Mouse (Mus musculus) lung, postnatal 36 days (tissue): ENCODE data around the gene Zdhhc14.
A peak's percentile ranks its signal among the peaks of the same experiment; 100 is the strongest.

Experiments
- DNase-seq: peaks from one replicate; pipeline ENCODE4 v3.0.0; 2022; ENCODE audit warnings: mixed read lengths

The Zdhhc14 gene

GRCm38 (mm10) chr17:5506553-5506952 is 14.2 kb downstream of the Zdhhc14 start:
- DNase-seq: peak; percentile 26

GRCm38 (mm10) chr17:5506988-5507387 is 14.6 kb downstream of the Zdhhc14 start:
- no peak for DNase-seq

GRCm38 (mm10) chr17:5508030-5508429 is 15.7 kb downstream of the Zdhhc14 start:
- no peak for DNase-seq

GRCm38 (mm10) chr17:5510564-5510963 is 18.2 kb downstream of the Zdhhc14 start:
- no peak for DNase-seq

GRCm38 (mm10) chr17:5511724-5512123 is 19.4 kb downstream of the Zdhhc14 start:
- no peak for DNase-seq

- no peak for DNase-seq
These were observed 27.1 kb downstream of the Zdhhc14 start for GRCm38 (mm10) chr17:5519466-5519865.

- DNase-seq: no peak
These were observed 27.7 kb downstream of the Zdhhc14 start for GRCm38 (mm10) chr17:5519910-5520592.

GRCm38 (mm10) chr17:5521532-5521931 is 29.2 kb downstream of the Zdhhc14 start:
- DNase-seq: no peak

- no peak for DNase-seq
These were observed 37.2 kb downstream of the Zdhhc14 start for GRCm38 (mm10) chr17:5529552-5529951.

- DNase-seq: no peak
These were observed 40.5 kb downstream of the Zdhhc14 start for GRCm38 (mm10) chr17:5532816-5533215.

- no peak for DNase-seq
These were observed 43.0 kb downstream of the Zdhhc14 start for GRCm38 (mm10) chr17:5535357-5535756.

GRCm38 (mm10) chr17:5536259-5537094 is 44.1 kb downstream of the Zdhhc14 start:
- no peak for DNase-seq

GRCm38 (mm10) chr17:5537095-5537575 is 44.8 kb downstream of the Zdhhc14 start:
- no peak for DNase-seq

- DNase-seq: no peak
These were observed 49.8 kb downstream of the Zdhhc14 start for GRCm38 (mm10) chr17:5542177-5542576.

- DNase-seq: no peak
These were observed 51.7 kb downstream of the Zdhhc14 start for GRCm38 (mm10) chr17:5544065-5544464.

GRCm38 (mm10) chr17:5545065-5545464 is 52.7 kb downstream of the Zdhhc14 start:
- no peak for DNase-seq

GRCm38 (mm10) chr17:5548546-5548945 is 56.2 kb downstream of the Zdhhc14 start:
- no peak for DNase-seq

- no peak for DNase-seq
These were observed 57.1 kb downstream of the Zdhhc14 start for GRCm38 (mm10) chr17:5549460-5549859.

GRCm38 (mm10) chr17:5550444-5550843 is 58.1 kb downstream of the Zdhhc14 start:
- DNase-seq: no peak

GRCm38 (mm10) chr17:5551136-5551535 is 58.8 kb downstream of the Zdhhc14 start:
- no peak for DNase-seq

GRCm38 (mm10) chr17:5552036-5552760 is 59.8 kb downstream of the Zdhhc14 start:
- no peak for DNase-seq

- no peak for DNase-seq
These were observed 61.2 kb downstream of the Zdhhc14 start for GRCm38 (mm10) chr17:5553556-5553955.

GRCm38 (mm10) chr17:5554573-5554972 is 62.2 kb downstream of the Zdhhc14 start:
- no peak for DNase-seq
